Mouse (Mus musculus): ENCODE data around the gene Cd55b. TPM values are rescaled to one million over a fixed set of nuclear protein-coding genes. Genes with fewer than 3 reads are reported as not detected.
A peak's percentile ranks its signal among the peaks of the same experiment; 100 is the strongest.
"Not testable (repeated sequence)": the region's sequence is repeated elsewhere in the genome, so short reads cannot be mapped to it uniquely, and the experiment has no call there.

The Cd55b gene
- not detected in 2 replicates for total RNA-seq (2014; fragmentation: Nextera tagmentation)
- total RNA-seq (2017): not detected in 2 replicates

DNA sequence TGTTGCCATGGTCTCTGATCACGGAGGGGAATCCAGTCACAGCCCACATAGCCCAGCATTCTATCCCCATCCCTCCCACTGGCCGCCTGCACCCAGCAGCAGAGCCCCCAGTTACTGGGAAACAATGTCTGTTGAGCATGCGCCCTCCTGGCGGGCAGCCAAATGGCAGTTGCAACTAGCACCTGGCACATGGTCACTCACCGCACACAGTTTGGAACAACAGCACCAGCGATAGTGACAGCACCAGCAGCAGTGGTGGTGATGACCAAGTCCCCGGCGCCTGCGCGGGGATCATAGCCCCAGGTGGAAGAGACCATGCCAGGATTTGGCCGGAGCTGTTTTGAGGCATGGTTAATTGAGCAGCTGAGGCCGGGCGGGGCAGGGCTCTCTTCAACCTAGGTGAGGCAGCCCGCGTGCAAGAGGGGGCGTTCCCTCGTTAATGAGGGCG, at the start of gene Cd55b:
Gene Cd55b, minus strand, starts transcription at position 346 of the 448 bp plus-strand sequence.
- ATAC-seq (replicated peaks; ENCODE audit: poor library complexity, severe bottlenecking): no peak

DNA sequence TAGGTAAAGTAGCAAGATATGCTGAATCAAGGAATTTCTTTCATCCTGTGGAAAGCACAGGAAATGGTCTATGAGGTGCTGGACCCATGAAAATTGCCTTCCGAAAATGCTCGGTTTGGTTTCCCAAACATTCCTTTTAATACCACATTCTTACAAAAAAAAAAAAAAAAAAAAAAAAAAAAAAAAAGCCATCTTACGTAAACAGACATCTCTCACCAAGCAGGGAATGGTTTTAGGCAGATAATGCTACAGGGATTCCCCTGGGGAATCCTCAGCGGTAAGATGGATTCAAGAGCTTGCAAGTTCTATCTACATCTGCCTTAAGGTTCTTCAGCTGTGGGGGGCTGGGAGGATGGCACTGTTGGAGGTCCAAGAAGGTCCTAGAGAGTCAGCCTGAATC, 47.3 kb upstream of the Cd55b start:
- ATAC-seq (replicated peaks; ENCODE audit: poor library complexity, severe bottlenecking): no peak

DNA sequence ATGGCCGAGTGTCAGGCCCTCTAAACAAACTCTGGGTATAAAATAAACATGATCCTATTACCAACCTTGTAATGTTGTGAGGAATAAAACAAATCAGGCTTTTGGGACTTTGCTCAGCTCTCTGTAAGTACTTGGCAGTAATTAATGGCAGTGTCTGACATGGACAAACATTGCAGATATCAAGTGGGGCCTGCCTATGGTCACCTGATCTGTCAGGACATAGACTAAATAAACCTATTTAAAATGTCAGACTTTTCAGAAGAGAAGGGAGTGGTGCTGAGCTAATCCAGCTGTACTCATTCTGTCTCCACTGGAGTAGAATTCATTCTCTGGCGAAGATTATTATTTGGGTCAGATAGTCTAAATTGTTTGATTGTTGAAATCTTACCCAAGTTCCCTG, 44.6 kb upstream of the Cd55b start:
- ATAC-seq (replicated peaks; ENCODE audit: poor library complexity, severe bottlenecking): no peak

DNA sequence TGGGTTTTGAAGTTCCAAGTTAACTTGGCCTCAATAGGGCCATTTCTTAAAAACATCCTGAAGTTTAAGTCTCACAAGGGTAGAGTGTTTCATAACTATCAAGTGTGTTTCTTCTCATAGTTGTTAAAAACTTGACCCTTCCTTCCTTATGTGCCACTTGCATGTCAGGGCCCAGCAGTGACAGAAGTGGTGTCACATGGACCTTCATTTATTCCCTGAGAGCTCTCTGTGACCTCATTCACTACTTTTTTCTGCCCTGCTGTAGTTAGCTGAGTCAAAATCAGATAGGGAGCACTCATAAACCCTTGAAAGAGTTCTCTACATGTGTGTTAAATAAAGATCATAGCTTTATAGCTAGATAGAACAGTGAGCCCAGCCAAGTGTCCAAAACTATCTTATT, 41.4 kb upstream of the Cd55b start:
- ATAC-seq (replicated peaks; ENCODE audit: poor library complexity, severe bottlenecking): no peak

DNA sequence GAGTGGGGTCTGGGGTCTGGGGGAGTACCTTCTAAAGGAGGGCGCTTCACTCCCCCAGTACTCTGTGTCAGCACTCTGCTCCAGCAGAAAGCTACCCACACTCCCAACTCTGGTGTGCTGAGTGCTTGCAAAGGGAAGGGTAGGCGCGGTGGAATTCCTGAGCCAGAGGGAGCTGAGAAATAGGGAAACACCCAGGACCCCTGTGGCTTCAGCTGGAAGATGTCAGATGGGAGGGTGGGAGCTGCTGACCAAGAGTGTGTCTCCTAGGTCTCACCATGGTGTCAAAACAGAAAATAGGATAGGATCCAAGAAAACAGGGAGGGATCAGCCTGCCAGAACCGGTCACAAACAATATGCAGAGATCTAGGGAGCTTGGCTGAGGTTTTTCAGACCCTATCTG, 40.1 kb upstream of the Cd55b start:
- ATAC-seq (replicated peaks; ENCODE audit: poor library complexity, severe bottlenecking): no peak

DNA sequence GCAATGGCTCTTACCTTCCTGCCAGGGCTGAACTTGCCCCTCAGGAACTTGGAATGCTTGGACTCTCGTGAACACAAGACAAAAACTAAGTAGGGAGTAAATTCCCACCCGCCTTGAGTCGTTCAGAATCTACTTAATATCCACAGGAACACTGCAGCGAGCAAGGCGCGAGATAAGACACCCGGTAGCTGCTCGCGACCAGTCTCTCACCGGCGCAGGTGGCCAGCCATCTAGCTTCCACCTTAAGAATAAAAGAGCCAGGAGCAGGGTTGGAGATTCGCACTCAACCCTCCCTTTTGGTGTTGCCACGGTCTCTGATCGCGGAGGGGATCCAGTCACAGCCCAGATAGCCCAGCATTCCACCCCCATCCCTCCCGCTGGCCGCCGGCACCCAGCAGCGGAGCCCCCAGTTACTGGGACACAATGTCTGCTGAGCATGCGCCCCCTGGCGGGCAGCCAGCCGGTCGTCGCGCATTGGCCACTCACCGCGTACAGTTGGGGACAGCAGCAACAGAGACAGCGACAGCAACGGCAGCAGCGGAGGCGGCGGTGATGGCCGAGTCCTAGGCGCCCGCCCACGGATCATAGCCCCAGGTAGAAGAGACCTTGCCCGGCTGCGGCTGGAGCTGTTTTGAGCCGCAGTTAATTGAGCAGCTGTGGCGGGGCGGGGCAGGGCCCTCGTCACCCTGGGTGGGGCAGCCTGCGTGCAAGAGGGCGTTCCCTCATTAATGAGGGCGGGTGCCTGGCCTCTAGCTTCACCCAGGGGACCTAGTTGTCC, 39.5 kb upstream of the Cd55b start, which contains the start of gene Cd55:
Gene Cd55, minus strand, starts transcription at position 661 of the 778 bp plus-strand sequence.
- ATAC-seq (replicated peaks; ENCODE audit: poor library complexity, severe bottlenecking): peak; percentile 96

DNA sequence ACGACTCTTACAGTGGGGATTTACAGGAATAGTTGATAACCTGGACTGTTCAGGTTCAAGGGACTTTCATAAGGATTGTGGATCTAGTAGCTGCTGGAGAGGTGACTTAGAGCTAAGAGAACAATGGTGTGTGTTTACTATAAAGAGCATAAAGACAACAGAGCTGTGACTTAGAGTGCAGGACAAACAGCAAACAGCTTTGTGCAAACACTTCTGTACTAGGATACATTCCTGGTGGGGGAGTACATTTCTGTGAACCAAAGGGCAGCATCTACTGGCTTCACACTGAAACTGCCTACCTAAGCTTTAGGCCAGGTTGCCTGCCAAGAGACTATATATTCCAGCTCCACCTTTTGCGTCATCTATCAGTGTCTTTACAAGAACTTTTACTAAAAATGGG, 32.3 kb upstream of the Cd55b start:
- no peak for ATAC-seq (replicated peaks; ENCODE audit: poor library complexity, severe bottlenecking)

DNA sequence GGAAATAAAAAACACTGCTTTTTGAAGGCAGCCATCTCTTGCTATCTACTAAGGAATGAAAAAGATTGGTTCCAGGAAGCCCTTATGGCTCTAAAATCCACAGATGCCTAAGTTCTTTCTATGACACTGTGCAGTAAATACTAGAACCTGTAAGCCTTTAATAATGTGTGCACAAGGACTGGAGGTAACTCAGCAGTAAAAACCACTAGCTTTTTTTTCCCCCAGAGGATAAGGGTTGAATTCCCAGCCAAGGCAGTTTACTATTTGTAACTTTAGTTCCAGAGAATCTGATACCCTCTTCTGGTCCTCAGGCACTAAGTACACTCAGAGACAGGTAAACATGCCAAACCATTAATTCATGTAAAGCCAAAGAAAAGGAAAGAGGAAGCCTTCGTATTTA, 20.1 kb upstream of the Cd55b start:
- not testable (repeated sequence) for ATAC-seq (replicated peaks; ENCODE audit: poor library complexity, severe bottlenecking)

DNA sequence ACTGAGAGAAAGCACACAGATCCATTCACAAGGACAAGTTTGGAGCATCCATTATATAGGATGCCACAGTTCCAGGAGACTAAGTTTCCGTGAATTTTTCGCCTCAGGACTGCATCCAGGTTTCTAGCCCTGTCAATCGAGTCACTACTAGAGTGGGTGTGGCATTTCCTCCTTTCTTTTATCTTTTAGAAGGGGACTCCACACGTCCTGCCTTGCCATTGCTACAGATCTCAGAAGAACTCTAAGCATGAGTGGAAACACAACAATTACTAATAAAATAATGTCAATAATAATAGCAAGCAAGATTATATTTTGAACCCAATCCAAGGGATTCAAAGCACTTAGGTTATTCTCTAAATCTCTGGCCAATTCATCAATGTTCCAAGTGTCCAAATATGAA, 8.1 kb upstream of the Cd55b start:
- ATAC-seq (replicated peaks; ENCODE audit: poor library complexity, severe bottlenecking): no peak

DNA sequence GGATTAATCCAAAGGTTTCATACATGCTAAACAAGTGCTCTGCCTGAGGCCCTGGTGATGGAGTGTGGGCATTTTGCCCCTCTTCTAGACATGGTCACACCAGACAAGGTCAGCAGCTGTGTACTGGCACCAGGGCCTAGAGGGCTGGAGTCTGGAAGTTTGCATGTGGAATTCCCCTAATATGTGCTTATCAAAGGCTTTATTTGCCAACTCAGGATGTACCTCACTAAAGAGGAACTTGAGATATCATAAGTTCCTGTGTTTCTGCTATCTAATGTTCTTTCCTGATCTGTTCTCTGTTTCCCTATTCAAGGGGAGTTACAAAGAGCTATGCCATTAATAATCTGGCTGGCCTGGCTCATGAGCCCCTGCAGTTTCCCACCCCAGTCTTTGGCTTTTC, 5.9 kb upstream of the Cd55b start:
- peak; percentile 46; the same call in 1 of the 2 replicates for ATAC-seq (replicated peaks; ENCODE audit: poor library complexity, severe bottlenecking)

DNA sequence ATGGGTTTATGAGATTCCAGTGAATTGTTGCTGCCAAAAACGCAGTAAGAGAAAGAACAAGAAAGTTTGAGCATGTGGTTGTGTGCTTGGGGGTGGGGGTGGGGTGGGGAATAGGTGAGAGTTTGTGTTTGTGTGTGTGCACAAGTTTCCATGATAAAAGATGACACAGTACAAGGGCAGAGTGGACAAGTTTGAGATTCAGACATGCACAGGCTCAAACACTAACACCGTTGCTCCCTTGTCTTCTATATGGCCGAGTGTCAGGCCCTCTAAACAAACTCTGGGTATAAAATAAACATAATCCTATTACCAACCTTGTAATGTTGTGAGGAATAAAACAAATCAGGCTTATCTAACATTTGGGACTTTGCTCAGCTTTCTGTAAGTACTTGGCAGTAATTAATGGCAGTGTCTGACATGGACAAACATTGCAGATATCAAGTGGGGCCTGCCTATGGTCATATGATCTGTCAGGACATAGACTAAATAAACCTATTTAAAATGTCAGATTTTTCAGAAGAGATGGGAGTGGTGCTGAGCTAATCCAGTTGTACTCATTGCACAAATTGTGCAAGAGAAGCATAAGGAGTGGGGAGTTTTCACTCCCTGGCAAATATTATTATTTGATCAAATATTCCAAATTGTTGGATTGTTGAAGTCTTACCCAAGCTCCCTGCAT, 4.5 kb upstream of the Cd55b start:
- not testable (repeated sequence) for ATAC-seq (replicated peaks; ENCODE audit: poor library complexity, severe bottlenecking)

DNA sequence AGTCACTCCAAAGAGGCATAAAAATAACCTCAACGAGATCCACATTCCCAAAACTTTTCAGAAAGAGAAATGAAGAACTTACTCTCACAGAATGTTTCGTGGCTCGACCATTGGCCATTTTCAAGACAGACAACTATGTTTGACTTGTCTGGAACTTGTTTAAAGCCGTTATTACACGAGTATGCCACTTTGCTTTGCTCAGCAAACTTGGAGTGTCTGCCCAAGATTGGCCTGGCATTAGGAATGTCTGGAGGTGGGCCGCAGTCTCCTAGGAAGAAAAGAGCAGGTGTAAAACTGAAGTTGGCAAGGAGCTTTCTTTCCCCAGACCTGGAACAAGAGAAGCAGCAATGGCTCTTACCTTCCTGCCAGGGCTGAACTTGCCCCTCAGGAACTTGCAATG, 776 bp downstream of the Cd55b start:
- not testable (repeated sequence) for ATAC-seq (replicated peaks; ENCODE audit: poor library complexity, severe bottlenecking)

DNA sequence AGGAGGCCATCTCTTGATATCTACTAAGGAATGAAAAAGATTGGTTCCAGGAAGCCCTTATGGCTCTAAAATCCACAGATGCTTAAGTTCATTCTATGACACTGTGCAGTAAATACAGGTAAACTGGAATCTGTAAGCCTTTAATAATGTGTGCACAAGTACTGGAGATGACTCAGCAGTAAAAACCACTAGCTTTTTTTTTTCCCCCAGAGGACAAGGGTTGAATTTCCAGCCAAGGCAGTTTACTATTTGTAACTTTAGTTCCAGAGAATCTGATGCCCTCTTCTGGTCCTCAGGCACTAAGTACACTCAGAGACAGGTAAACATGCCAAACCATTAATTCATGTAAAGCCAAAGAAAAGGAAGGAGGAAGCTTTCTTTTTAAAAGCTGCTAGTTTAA, 25.7 kb downstream of the Cd55b start:
- ATAC-seq (replicated peaks; ENCODE audit: poor library complexity, severe bottlenecking): not testable (repeated sequence)

DNA sequence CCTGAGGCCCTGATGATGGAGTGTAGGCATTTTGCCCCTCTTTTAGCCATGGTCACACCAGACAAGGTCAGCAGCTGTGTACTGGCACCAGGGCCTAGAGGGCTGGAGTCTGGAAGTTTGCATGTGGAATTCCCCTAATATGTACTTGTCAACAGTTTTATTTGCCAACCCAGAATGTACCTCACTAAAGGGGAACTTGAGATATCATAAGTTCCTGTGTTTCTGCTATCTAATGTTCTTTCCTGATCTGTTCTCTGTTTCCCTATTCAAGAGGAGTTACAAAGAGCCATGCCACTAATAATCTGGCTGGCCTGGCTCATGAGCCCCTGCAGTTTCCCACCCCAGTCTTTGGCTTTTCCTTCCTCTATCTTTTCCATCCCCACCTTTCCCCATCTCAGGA, 35.5 kb downstream of the Cd55b start:
- not testable (repeated sequence) for ATAC-seq (replicated peaks; ENCODE audit: poor library complexity, severe bottlenecking)

DNA sequence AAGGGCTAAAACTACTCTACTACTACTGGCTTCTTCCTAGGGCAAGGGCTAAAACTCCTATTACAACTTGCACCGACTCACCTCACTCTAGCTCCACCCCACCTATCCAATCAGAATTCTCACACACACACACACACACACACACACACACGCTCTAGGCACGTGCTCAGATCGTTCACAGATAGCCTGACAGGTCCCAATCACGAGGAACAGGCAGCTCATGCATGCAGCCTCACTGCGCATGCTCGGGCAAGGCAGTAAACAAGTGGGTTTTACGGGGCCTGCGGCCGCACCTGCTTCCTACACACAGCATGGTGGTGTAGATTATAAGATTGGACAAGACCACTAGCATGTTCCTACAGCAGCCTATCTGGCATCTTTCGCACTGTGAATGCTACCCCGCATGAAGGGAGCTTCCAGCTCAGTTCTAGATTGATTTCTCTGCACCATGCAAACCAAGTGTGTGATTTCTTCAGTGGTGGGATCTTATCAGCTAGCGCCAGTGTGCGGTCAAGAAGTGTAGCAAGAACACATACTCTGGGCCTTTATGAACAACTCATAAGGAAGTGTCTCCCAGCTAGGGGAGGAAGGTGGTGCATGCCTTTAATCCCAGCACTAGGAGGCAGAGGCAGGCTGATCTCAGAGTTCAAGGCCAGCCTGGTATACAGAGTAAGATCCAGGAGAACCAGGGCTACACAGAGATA, 44.9 kb downstream of the Cd55b start:
- ATAC-seq (replicated peaks; ENCODE audit: poor library complexity, severe bottlenecking): peak; percentile 35; the same call in 1 of the 2 replicates

DNA sequence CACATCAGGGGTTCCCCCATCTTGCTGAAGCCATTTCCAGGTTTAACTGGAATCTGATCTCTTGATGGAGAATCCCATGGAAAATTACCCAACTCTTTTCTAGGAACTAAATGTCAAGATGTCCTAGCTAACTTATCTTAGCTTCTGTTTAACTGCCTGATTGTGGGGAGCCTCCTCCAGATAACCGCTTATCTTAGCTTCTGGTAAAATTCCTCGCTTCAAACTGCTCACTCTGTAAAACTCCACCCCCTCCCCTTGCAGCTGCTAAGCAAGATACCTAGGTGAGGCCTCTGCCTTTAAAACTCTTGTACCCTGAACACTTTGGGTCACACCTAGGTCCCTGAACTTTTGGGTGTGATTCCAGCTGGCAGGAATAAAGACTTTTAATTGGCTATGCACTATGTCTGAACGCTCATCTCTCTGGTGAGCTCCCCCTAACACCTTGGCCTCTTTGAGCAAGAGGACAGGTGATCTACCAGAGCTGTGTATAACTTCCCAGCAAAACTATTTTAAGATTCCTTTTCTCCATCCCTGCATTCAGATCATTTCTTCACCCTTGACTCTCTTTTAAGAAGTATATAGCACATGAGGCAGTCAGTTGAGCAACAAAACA, 48.5 kb downstream of the Cd55b start:
- no peak for ATAC-seq (replicated peaks; ENCODE audit: poor library complexity, severe bottlenecking)

DNA sequence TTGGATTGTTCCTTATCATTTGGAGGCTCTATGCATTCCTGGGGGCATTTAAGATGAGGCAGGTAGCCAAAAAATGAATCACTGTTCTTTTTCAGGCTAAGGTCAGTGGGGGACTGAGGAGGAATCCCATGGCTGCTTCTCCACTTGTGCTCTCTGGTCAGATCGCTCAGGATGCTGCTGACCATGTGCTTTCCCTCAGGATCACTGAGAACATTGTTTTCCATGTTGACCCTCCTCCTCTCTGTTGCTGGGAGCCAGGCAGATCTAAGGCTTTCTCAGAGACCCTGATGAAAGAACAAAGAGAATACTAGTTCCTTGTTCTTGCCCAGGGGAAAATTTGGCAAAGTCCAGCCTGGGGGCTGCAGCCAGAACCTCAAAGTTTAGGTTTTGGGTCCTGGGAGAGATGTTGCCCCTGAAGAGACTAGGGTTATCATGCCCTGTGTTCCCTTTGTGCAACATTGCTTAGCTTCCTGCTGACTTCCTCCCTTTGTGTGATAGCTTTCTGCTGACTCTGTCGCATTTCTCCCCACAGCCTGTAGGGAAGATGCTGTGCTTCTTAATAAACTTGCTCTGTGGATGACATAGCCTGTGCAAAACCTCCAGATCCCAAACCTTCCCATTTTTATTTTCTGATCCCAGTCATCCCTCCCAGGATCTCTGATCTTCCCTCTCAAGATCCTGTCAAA, 49.3 kb downstream of the Cd55b start:
- no peak; the same call in 1 of the 2 replicates for ATAC-seq (replicated peaks; ENCODE audit: poor library complexity, severe bottlenecking)

DNA sequence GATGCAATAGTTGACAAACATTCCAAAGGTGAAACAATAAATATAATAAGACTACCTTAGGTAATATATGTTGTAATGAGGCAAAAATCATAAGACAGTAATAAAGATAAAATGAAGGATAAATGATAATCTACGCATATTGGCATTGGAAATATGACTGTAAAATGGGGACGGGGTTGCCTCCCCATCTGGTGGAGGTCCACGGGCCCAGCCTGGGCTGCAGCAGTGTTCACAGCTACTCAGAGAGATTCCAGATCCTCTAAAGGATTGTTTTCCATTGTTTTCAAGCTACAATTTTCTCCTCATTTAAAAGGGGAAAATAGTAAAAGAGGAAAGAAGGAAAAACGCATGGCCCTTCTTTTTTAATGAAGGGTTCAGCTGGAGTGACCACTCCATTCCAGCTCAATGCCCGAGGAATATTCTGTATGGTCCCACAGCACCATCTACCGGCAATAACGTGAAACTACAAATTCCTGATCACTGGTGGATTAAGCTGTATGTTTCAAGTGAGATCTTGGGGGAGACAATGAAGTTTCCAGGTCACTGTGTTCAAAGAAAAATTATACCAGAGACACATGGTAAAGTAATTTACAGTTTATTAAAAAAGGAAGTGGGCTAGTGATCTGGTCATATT, 50.8 kb downstream of the Cd55b start:
- ATAC-seq (replicated peaks; ENCODE audit: poor library complexity, severe bottlenecking): peak; percentile 79

DNA sequence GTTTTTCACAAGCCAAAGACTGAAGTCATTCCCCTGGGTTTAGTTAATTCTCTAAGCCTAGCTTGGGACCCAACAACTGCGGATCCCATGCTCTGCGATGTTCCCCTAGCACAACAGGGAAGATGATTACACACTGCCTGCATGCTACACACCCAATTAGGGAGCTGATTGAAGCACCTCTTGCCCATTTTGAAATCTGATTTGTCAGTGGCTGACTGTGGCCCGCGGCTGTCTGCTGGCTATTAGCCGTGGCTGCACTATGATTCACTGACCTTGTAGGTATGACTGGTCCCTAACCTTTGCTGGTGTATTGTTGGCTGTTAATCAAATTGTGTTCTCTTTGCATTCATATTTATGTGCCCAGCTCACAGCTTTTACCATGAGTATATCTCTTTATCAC, 51.5 kb downstream of the Cd55b start:
- ATAC-seq (replicated peaks; ENCODE audit: poor library complexity, severe bottlenecking): no peak
